Mouse (Mus musculus) brain, adult 2 months (tissue): Measurements from ENCODE around the gene Elobl.

Experiments used
- DNase-seq: peaks from one replicate; pipeline ENCODE4 v3.0.0; 2011; ENCODE audit warnings: low read depth, low spot score

The Elobl gene

GRCm38 (mm10) chr11:88988956-88989355 lies 22.2 kb upstream of the Elobl start:
- DNase-seq, result no peak

- DNase-seq, result no peak
These were observed 19.9 kb upstream of the Elobl start for GRCm38 (mm10) chr11:88986616-88987015.

GRCm38 (mm10) chr11:88981337-88981736 lies 14.6 kb upstream of the Elobl start:
- no peak for DNase-seq

GRCm38 (mm10) chr11:88977188-88977587 lies 10.5 kb upstream of the Elobl start:
- DNase-seq, result no peak

- DNase-seq, result no peak
These were observed 9.6 kb upstream of the Elobl start for GRCm38 (mm10) chr11:88976320-88976719.

- DNase-seq, result peak; percentile 98
These were observed 7.3 kb upstream of the Elobl start for GRCm38 (mm10) chr11:88973776-88974701.

GRCm38 (mm10) chr11:88970202-88970732 lies 3.5 kb upstream of the Elobl start, which contains the start of gene Coil:
Coil (plus strand) TSS chr11:88970252.
- no peak for DNase-seq

GRCm38 (mm10) chr11:88958851-88959250 lies 7.9 kb downstream of the Elobl start:
- no peak for DNase-seq

- peak; percentile 98 for DNase-seq
These were observed 11.3 kb downstream of the Elobl start, which contains the start of gene Scpep1 for GRCm38 (mm10) chr11:88955217-88955969. Scpep1 (minus strand) TSS chr11:88955465.

- peak; percentile 62 for DNase-seq
These were observed 11.9 kb downstream of the Elobl start for GRCm38 (mm10) chr11:88954803-88955202.

- no peak for DNase-seq
These were observed 13.1 kb downstream of the Elobl start for GRCm38 (mm10) chr11:88953582-88953981.

- DNase-seq, result no peak
These were observed 14.6 kb downstream of the Elobl start for GRCm38 (mm10) chr11:88952117-88952516.

GRCm38 (mm10) chr11:88951576-88951975 lies 15.2 kb downstream of the Elobl start:
- DNase-seq, result no peak

- DNase-seq, result no peak
These were observed 16.0 kb downstream of the Elobl start for GRCm38 (mm10) chr11:88950640-88951250.

- no peak for DNase-seq
These were observed 16.7 kb downstream of the Elobl start for GRCm38 (mm10) chr11:88949802-88950639.

- no peak for DNase-seq
These were observed 17.8 kb downstream of the Elobl start for GRCm38 (mm10) chr11:88948896-88949295.

- DNase-seq, result peak; percentile 84
These were observed 20.7 kb downstream of the Elobl start for GRCm38 (mm10) chr11:88945971-88946585.

GRCm38 (mm10) chr11:88941489-88941888 lies 25.2 kb downstream of the Elobl start:
- DNase-seq, result no peak

GRCm38 (mm10) chr11:88939634-88940033 lies 27.1 kb downstream of the Elobl start:
- peak; percentile 84 for DNase-seq

GRCm38 (mm10) chr11:88938770-88939169 lies 28.0 kb downstream of the Elobl start:
- DNase-seq, result no peak
